8 mouse cellular contexts compared by ENCODE assay signal in genomic region chr8:4216791-4217621, GRCm38 (mm10). TPM values are rescaled to one million over a fixed set of nuclear protein-coding genes. Genes with fewer than 3 reads are reported as not detected.
DNase-seq lines count a peak whose midpoint lies in the region; ATAC-seq and TF ChIP-seq lines count a peak whose summit lies in the region.

Gene Prr36 (minus strand): TSS chr8:4217459.

- peak within 1 kb of the TSS; percentile 91 for H3K9ac ChIP-seq in hindbrain, embryonic 11.5 days (ENCODE audit: low read depth, low read length)
- H3K9ac ChIP-seq in limb, embryonic 14.5 days (ENCODE audit: low read depth, low read length, severe bottlenecking), result peak within 1 kb of the TSS; percentile 34
- peak within 1 kb of the TSS; percentile 79 for H3K9ac ChIP-seq in neural tube, embryonic 15.5 days (replicated peaks)

- H3K27ac ChIP-seq in hindbrain, embryonic 11.5 days (ENCODE audit: low read depth, low read length), result peak within 1 kb of the TSS; percentile 83
- H3K27ac ChIP-seq in limb, embryonic 14.5 days (replicated peaks; ENCODE audit: low read depth, low read length), result no peak within 1 kb of the TSS
- peak within 1 kb of the TSS; percentile 96 for H3K27ac ChIP-seq in neural tube, embryonic 15.5 days (replicated peaks)

- peak within 1 kb of the TSS; percentile 78 for H3K4me2 ChIP-seq in hindbrain, embryonic 11.5 days (replicated peaks; ENCODE audit: low read depth, low read length)
- peak within 1 kb of the TSS; percentile 75 for H3K4me2 ChIP-seq in limb, embryonic 14.5 days (replicated peaks; ENCODE audit: low read depth, low read length, severe bottlenecking)
- peak within 1 kb of the TSS; percentile 96 for H3K4me2 ChIP-seq in neural tube, embryonic 15.5 days

- H3K4me3 ChIP-seq in hindbrain, embryonic 11.5 days (ENCODE audit: low read depth, low read length), result peak within 1 kb of the TSS; percentile 65
- peak within 1 kb of the TSS; percentile 39 for H3K4me3 ChIP-seq in limb, embryonic 14.5 days (replicated peaks; ENCODE audit: low read length)
- peak within 1 kb of the TSS; percentile 75 for H3K4me3 ChIP-seq in neural tube, embryonic 15.5 days (replicated peaks)

- peaks cover 10% of the 10 kb centered on the region for H3K4me1 ChIP-seq in hindbrain, embryonic 11.5 days (replicated peaks; ENCODE audit: control insufficient read depth, insufficient read depth, low read length)
- H3K4me1 ChIP-seq in limb, embryonic 14.5 days (ENCODE audit: control insufficient read depth, insufficient read depth, low read length), result peaks cover 26% of the 10 kb centered on the region; the same call in 1 of the 2 replicates
- H3K4me1 ChIP-seq in neural tube, embryonic 15.5 days, result peaks cover 44% of the 10 kb centered on the region

- no peaks in the 10 kb centered on the region for H3K36me3 ChIP-seq in hindbrain, embryonic 11.5 days (ENCODE audit: control insufficient read depth, insufficient read depth, low read length)
- no peaks in the 10 kb centered on the region for H3K36me3 ChIP-seq in limb, embryonic 14.5 days (ENCODE audit: control insufficient read depth, insufficient read depth, low read length)
- no peaks in the 10 kb centered on the region for H3K36me3 ChIP-seq in neural tube, embryonic 15.5 days

- no peaks in the 10 kb centered on the region for H3K9me3 ChIP-seq in hindbrain, embryonic 11.5 days (ENCODE audit: control insufficient read depth, low read length)
- H3K9me3 ChIP-seq in limb, embryonic 14.5 days (ENCODE audit: control insufficient read depth, low read length), result no peaks in the 10 kb centered on the region
- no peaks in the 10 kb centered on the region for H3K9me3 ChIP-seq in neural tube, embryonic 15.5 days (replicated peaks)

- TF ChIP-seq POLR2A in limb, embryonic 14.5 days (IDR thresholded peaks at IDR 0.05; ENCODE audit: borderline replicate concordance, extremely low read depth, insufficient read depth, insufficient read length), result no peak

- ATAC-seq in hindbrain, embryonic 11.5 days (ENCODE audit: low FRiP score), result peak; percentile 92
- ATAC-seq in limb, embryonic 14.5 days (ENCODE audit: low FRiP score, low read depth), result peak; percentile 27; the same call in 1 of the 2 replicates
- peak; percentile 88 for ATAC-seq in neural tube, embryonic 15.5 days (ENCODE audit: low FRiP score)

- WGBS in hindbrain, embryonic 11.5 days, result under 1% methylated on average over 39 of the region's 44 CpGs
- WGBS in limb, embryonic 14.5 days, result 3% methylated on average over 41 of the region's 44 CpGs
- WGBS in neural tube, embryonic 15.5 days, result under 1% methylated on average over 43 of the region's 44 CpGs

- peaks cover 2% of the 10 kb centered on the region; the same call in 1 of the 2 replicates for H3K27me3 ChIP-seq in hindbrain, embryonic 11.5 days (ENCODE audit: control insufficient read depth, insufficient read depth, low read length)
- peaks cover 37% of the 10 kb centered on the region for H3K27me3 ChIP-seq in limb, embryonic 14.5 days (ENCODE audit: control insufficient read depth, insufficient read depth, low read length)
- no peaks in the 10 kb centered on the region for H3K27me3 ChIP-seq in neural tube, embryonic 15.5 days (replicated peaks)

- DNase-seq in adrenal gland, postnatal 10 days, result peak; percentile 56
- DNase-seq in adrenal gland, adult 8-10 months, result no peak
- DNase-seq in CD4-positive helper T cell, adult 2 months (ENCODE audit: low read depth, low spot score), result peak; percentile 22
- peak; percentile 88 to 89 for DNase-seq in cerebellum, postnatal 14 days
- peak; percentile 87 for DNase-seq in hindbrain, embryonic 11.5 days (ENCODE audit: low spot score)
- DNase-seq in limb, embryonic 14.5 days (ENCODE audit: low spot score), result no peak
- no peak for DNase-seq in c-Kit-positive CD71-positive TER-119-positive erythroid progenitor cells, embryonic 14.5 days (ENCODE audit: low spot score)

RNA-seq across cellular contexts. Expression of gene Prr36, which starts in this region (rescaled TPM):
- total RNA-seq in adrenal gland, postnatal 10 days (2021), result 1 to 10 TPM; 2.6 to 4.2 TPM
- total RNA-seq in adrenal gland, adult 8-10 months (2022), result 10 to 100 TPM in 2 of 4 experiments, 1 to 10 TPM in 2; 5.8 to 12.8 (median 9.8) TPM
- polyA plus RNA-seq in hindbrain, embryonic 11.5 days (2014; fragmentation: Nextera tagmentation; extraction: Ambion mirVana), result 29.0 and 33.5 TPM in 2 replicates
- polyA plus RNA-seq in limb, embryonic 14.5 days (2012; rRNA removed), result 1.5 and 1.7 TPM in 2 replicates
- polyA plus RNA-seq in limb, embryonic 14.5 days (2014; fragmentation: Nextera tagmentation; extraction: Ambion mirVana), result 1.0 and 1.2 TPM in 2 replicates
- 36.2 and 37.5 TPM in 2 replicates for polyA plus RNA-seq in neural tube, embryonic 15.5 days (2015; fragmentation: Nextera tagmentation; extraction: Ambion mirVana)

Comparison
In these comparisons a context has a peak if more than half of its experiments do, and no peak if none do; other contexts are left out.
1. RNA of gene Prr36 (polyA plus RNA-seq): 36.2 to 37.5 TPM in neural tube, embryonic 15.5 days and 29.0 to 33.5 TPM in hindbrain, embryonic 11.5 days; 1.0 to 1.7 TPM in limb, embryonic 14.5 days; every median in the first group is over 10 times any median in the second.
2. DNase-seq: peak in adrenal gland, postnatal 10 days (single experiment), CD4-positive helper T cell, adult 2 months (single experiment), cerebellum, postnatal 14 days (2 of 2) and hindbrain, embryonic 11.5 days (single experiment); none in adrenal gland, adult 8-10 months (single experiment), limb, embryonic 14.5 days (single experiment) and c-Kit-positive CD71-positive TER-119-positive erythroid progenitor cells, embryonic 14.5 days (single experiment).
3. ATAC-seq: peak in every context shown above with its lines; median percentile 92 in hindbrain, embryonic 11.5 days; 88 in neural tube, embryonic 15.5 days; 27 in limb, embryonic 14.5 days.
4. H3K9ac ChIP-seq: peak in every context shown above with its lines; median percentile 91 in hindbrain, embryonic 11.5 days; 79 in neural tube, embryonic 15.5 days; 34 in limb, embryonic 14.5 days.
5. Peak in every context shown above with its lines, with median percentiles within 50 percentile points of each other: H3K4me2 ChIP-seq and H3K4me3 ChIP-seq.